ENCODE assay signal across 20 mouse cellular contexts in the genomic region with DNA sequence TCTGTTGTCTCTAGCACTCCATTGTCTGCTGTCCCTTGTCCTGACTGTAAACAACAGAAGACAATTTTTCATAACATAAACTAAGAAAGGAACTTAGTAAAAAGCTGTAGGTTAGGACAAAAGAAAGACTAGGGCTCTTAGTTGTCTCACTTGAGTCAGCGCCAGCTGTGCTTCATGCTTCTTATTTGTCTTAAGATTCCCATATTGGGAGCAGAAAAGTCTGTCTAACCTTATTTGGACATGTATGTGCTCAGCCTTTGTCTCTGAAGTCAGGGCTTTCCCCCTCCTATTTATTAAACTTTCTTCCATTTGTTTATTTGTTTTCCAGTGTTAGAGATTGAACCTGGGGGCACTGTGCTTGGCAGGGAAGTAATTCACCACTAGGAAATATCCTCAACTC. TPM values are rescaled to one million over a fixed set of nuclear protein-coding genes. Genes with fewer than 3 reads are reported as not detected.
A peak's percentile ranks its signal among the peaks of the same experiment; 100 is the strongest.
DNase-seq lines count a peak whose midpoint lies in the region; ATAC-seq and TF ChIP-seq lines count a peak whose summit lies in the region.
"Had no signal": no experiment of that assay in that cellular context is flagged by ENCODE, and none has a peak within 500 bp of the region (broad histone marks: within the 10 kb centered on the region; RNA-seq: fewer than 3 reads in every experiment).

No protein-coding gene starts in this region.

- no peak overlapping the region for H3K4me2 ChIP-seq in hindbrain, embryonic 15.5 days
- H3K4me2 ChIP-seq in hindbrain, embryonic 14.5 days (replicated peaks), result no peak overlapping the region
- H3K4me2 ChIP-seq in lung, embryonic 15.5 days, result no peak overlapping the region
- no peak overlapping the region for H3K4me2 ChIP-seq in embryonic facial prominence, embryonic 14.5 days (ENCODE audit: low read depth, low read length)
- H3K4me2 ChIP-seq: midbrain, embryonic 11.5 days had no signal

- H3K36me3 ChIP-seq in hindbrain, embryonic 15.5 days, result no peaks in the 10 kb centered on the region
- no peaks in the 10 kb centered on the region for H3K36me3 ChIP-seq in hindbrain, embryonic 14.5 days (replicated peaks; ENCODE audit: control insufficient read depth, insufficient read depth)
- H3K36me3 ChIP-seq in lung, embryonic 15.5 days, result no peaks in the 10 kb centered on the region
- no peaks in the 10 kb centered on the region for H3K36me3 ChIP-seq in embryonic facial prominence, embryonic 14.5 days (ENCODE audit: control insufficient read depth, insufficient read depth, low read length)
- H3K36me3 ChIP-seq in small intestine, adult 2 months (ENCODE audit: control insufficient read depth, insufficient read depth, low read length), result 0 out of 2 replicates have a peak, but pooled peaks cover 2% of the 10 kb centered on the region

- no peak for TF ChIP-seq POLR2A in lung, adult 2 months (IDR thresholded peaks at IDR 0.05; ENCODE audit: borderline replicate concordance, extremely low read depth, low read depth, low read length)
- no peak for TF ChIP-seq POLR2A in small intestine, adult 2 months (IDR thresholded peaks at IDR 0.05; ENCODE audit: low read depth, low read length)

- peaks cover 3% of the 10 kb centered on the region; the same call in 1 of the 2 replicates for H3K4me1 ChIP-seq in hindbrain, embryonic 15.5 days (replicated peaks)
- 0 out of 2 replicates have a peak, but pooled peaks cover 3% of the 10 kb centered on the region for H3K4me1 ChIP-seq in hindbrain, embryonic 14.5 days (replicated peaks; ENCODE audit: control insufficient read depth, insufficient read depth, low read length)
- H3K4me1 ChIP-seq in lung, embryonic 15.5 days, result peaks cover 43% of the 10 kb centered on the region
- H3K4me1 ChIP-seq in lung, adult 2 months (ENCODE audit: control insufficient read depth, insufficient read depth, low read length), result peaks cover 5% of the 10 kb centered on the region
- peaks cover 5% of the 10 kb centered on the region; the same call in 1 of the 2 replicates for H3K4me1 ChIP-seq in embryonic facial prominence, embryonic 14.5 days (ENCODE audit: control insufficient read depth, insufficient read depth, low read length)
- no peaks in the 10 kb centered on the region for H3K4me1 ChIP-seq in small intestine, adult 2 months (ENCODE audit: control insufficient read depth, insufficient read depth, insufficient read length, low read length)

- WGBS in hindbrain, embryonic 15.5 days, result 88% methylated on average over 1 of the region's 1 CpGs
- WGBS in hindbrain, embryonic 14.5 days, result 88% methylated on average over 1 of the region's 1 CpGs
- WGBS in lung, embryonic 15.5 days, result 46% methylated on average over 1 of the region's 1 CpGs
- 65% methylated on average over 1 of the region's 1 CpGs for WGBS in lung, adult 2 months
- WGBS in embryonic facial prominence, embryonic 14.5 days, result 78% methylated on average over 1 of the region's 1 CpGs
- WGBS in small intestine, adult 2 months, result 81% methylated on average over 1 of the region's 1 CpGs

- no peaks in the 10 kb centered on the region for H3K27me3 ChIP-seq in hindbrain, embryonic 15.5 days
- no peaks in the 10 kb centered on the region for H3K27me3 ChIP-seq in hindbrain, embryonic 14.5 days (ENCODE audit: control insufficient read depth, insufficient read depth, low read length)
- no peaks in the 10 kb centered on the region for H3K27me3 ChIP-seq in lung, embryonic 15.5 days
- no peaks in the 10 kb centered on the region for H3K27me3 ChIP-seq in embryonic facial prominence, embryonic 14.5 days (replicated peaks; ENCODE audit: control insufficient read depth, insufficient read depth, low read length)
- H3K27me3 ChIP-seq in small intestine, adult 2 months (ENCODE audit: control insufficient read depth, insufficient read depth, low read length), result no peaks in the 10 kb centered on the region
- H3K27me3 ChIP-seq: Patski had no signal

- no peak for DNase-seq in hindbrain, embryonic 14.5 days (ENCODE audit: low spot score)
- DNase-seq in lung, adult 2 months, result no peak
- DNase-seq in embryonic facial prominence, embryonic 14.5 days (ENCODE audit: low spot score), result peak; percentile 59
- DNase-seq in B cell, adult 2 months, result no peak
- no peak for DNase-seq in urinary bladder, postnatal 10 days (ENCODE audit: low spot score)
- DNase-seq: adrenal gland, postnatal 25 days; cerebellum, adult 18-20 months; cerebellum, postnatal 36 days; gastrocnemius, postnatal 25 days; heart, postnatal 4 days; liver; retina, postnatal 1 day; right cerebral cortex, postnatal 4 days had no signal

- no peak for ATAC-seq in hindbrain, embryonic 15.5 days (ENCODE audit: low FRiP score, low read depth)
- ATAC-seq in hindbrain, embryonic 14.5 days (ENCODE audit: low FRiP score), result no peak
- peak; percentile 79 for ATAC-seq in lung, embryonic 15.5 days (ENCODE audit: borderline replicate concordance, extremely low read depth, low FRiP score, low TSS enrichment)
- no peak for ATAC-seq in embryonic facial prominence, embryonic 14.5 days (ENCODE audit: low read depth)
- ATAC-seq: activated CD4-positive, CD25-positive, alpha-beta regulatory T cell, adult 4 months; Patski had no signal

- 0 out of 2 replicates have a peak overlapping the region, but pooled peaks have one; percentile 15 for H3K27ac ChIP-seq in hindbrain, embryonic 15.5 days (replicated peaks)
- H3K27ac ChIP-seq in hindbrain, embryonic 14.5 days, result no peak overlapping the region
- H3K27ac ChIP-seq in lung, embryonic 15.5 days, result peak overlapping the region; percentile 87
- no peak overlapping the region for H3K27ac ChIP-seq in embryonic facial prominence, embryonic 14.5 days (replicated peaks; ENCODE audit: low read depth, low read length)
- 0 out of 2 replicates have a peak overlapping the region, but pooled peaks have one; percentile 16 for H3K27ac ChIP-seq in small intestine, adult 2 months (ENCODE audit: insufficient read depth, low read depth, low read length)
- H3K27ac ChIP-seq: macrophage had no signal

- H3K4me3 ChIP-seq in hindbrain, embryonic 15.5 days, result no peak overlapping the region
- H3K4me3 ChIP-seq in hindbrain, embryonic 14.5 days (replicated peaks; ENCODE audit: low read length), result no peak overlapping the region
- H3K4me3 ChIP-seq in lung, embryonic 15.5 days, result no peak overlapping the region
- no peak overlapping the region for H3K4me3 ChIP-seq in lung, adult 2 months (replicated peaks; ENCODE audit: extremely low read depth, low read depth, low read length)
- no peak overlapping the region for H3K4me3 ChIP-seq in embryonic facial prominence, embryonic 14.5 days (ENCODE audit: low read depth, low read length)
- H3K4me3 ChIP-seq in small intestine, adult 2 months (ENCODE audit: low read depth, low read length), result no peak overlapping the region

- TF ChIP-seq CTCF in lung, adult 2 months (IDR thresholded peaks at IDR 0.05; ENCODE audit: insufficient read depth, low read length), result no peak
- no peak for TF ChIP-seq CTCF in small intestine, adult 2 months (IDR thresholded peaks at IDR 0.05; ENCODE audit: extremely low read depth, insufficient read length, insufficient replicate concordance, low read depth, low read length)

- no peak overlapping the region for H3K9ac ChIP-seq in hindbrain, embryonic 15.5 days
- no peak overlapping the region for H3K9ac ChIP-seq in hindbrain, embryonic 14.5 days
- H3K9ac ChIP-seq in lung, embryonic 15.5 days, result no peak overlapping the region
- no peak overlapping the region for H3K9ac ChIP-seq in embryonic facial prominence, embryonic 14.5 days (ENCODE audit: low read depth, low read length)

- no peaks in the 10 kb centered on the region for H3K9me3 ChIP-seq in hindbrain, embryonic 15.5 days
- no peaks in the 10 kb centered on the region for H3K9me3 ChIP-seq in hindbrain, embryonic 14.5 days (ENCODE audit: control insufficient read depth, low read length)
- H3K9me3 ChIP-seq in lung, embryonic 15.5 days, result no peaks in the 10 kb centered on the region
- H3K9me3 ChIP-seq in embryonic facial prominence, embryonic 14.5 days (ENCODE audit: control insufficient read depth, low read length), result no peaks in the 10 kb centered on the region

RNA-seq across cellular contexts. Expression of gene Lims1, which starts 12.9 kb away (rescaled TPM):
- 55.9 and 59.2 TPM in 2 replicates for polyA plus RNA-seq in hindbrain, embryonic 15.5 days (2015; fragmentation: Nextera tagmentation; extraction: Ambion mirVana)
- 57.2 and 59.8 TPM in 2 replicates for polyA plus RNA-seq in hindbrain, embryonic 14.5 days (2014; fragmentation: Nextera tagmentation; extraction: Ambion mirVana)
- 227 and 235 TPM in 2 replicates for polyA plus RNA-seq in lung, embryonic 15.5 days (2015; fragmentation: Nextera tagmentation; extraction: Ambion mirVana)
- 25.2 and 44.0 TPM in 2 replicates for polyA plus RNA-seq in lung, adult 2 months (2012; rRNA removed)
- 121 and 135 TPM in 2 replicates for polyA plus RNA-seq in embryonic facial prominence, embryonic 14.5 days (2014; fragmentation: Nextera tagmentation; extraction: Ambion mirVana)
- polyA plus RNA-seq in small intestine, adult 2 months (2012; rRNA removed), result 3.5 and 4.5 TPM in 2 replicates

Comparison
In these comparisons a context has a peak if more than half of its experiments do, and no peak if none do; other contexts are left out.
1. H3K27ac ChIP-seq: peak in hindbrain, embryonic 15.5 days (single experiment), lung, embryonic 15.5 days (single experiment) and small intestine, adult 2 months (single experiment); none in hindbrain, embryonic 14.5 days (single experiment) and embryonic facial prominence, embryonic 14.5 days (single experiment).